Mouse (Mus musculus) midbrain, embryonic 12.5 days (tissue): Measurements from ENCODE around the gene Cuedc2. TPM values are rescaled to one million over a fixed set of nuclear protein-coding genes. Genes with fewer than 3 reads are reported as not detected.
A peak's percentile ranks its signal among the peaks of the same experiment; 100 is the strongest.

Experiments used
- ATAC-seq: fragments of 200-750 bp; cut with Nextera tagmentation; 2 replicates; pipeline ENCODE4 v1.8.0; 2017; ENCODE audit warnings: low read depth, moderate TSS enrichment, moderate library complexity; ENCODE audit not compliant: low FRiP score
- H3K27ac ChIP-seq: fragments of 300-500 bp; sonication (generic); replicated peaks from 2 replicates; pipeline ENCODE4 v1.5.1; 2016; ENCODE audit warnings: mild to moderate bottlenecking
- H3K27me3 ChIP-seq: fragments of 300-500 bp; sonication (generic); 2 replicates; pipeline ENCODE4 v1.6.1; 2016; ENCODE audit warnings: mild to moderate bottlenecking
- H3K36me3 ChIP-seq: fragments of 300-500 bp; sonication (generic); 2 replicates; pipeline ENCODE4 v1.6.1; 2016
- H3K4me1 ChIP-seq: fragments of 300-500 bp; sonication (generic); 2 replicates; pipeline ENCODE4 v1.6.1; 2016
- H3K4me2 ChIP-seq: fragments of 300-500 bp; sonication (generic); replicated peaks from 2 replicates; pipeline ENCODE4 v1.6.1; 2016; ENCODE audit warnings: mild to moderate bottlenecking, moderate library complexity
- H3K4me3 ChIP-seq: fragments of 300-500 bp; sonication (generic); 2 replicates; pipeline ENCODE4 v1.5.1; 2016; ENCODE audit warnings: mild to moderate bottlenecking
- H3K9ac ChIP-seq: fragments of 300-500 bp; sonication (generic); replicated peaks from 2 replicates; pipeline ENCODE4 v1.6.1; 2016; ENCODE audit warnings: mild to moderate bottlenecking, moderate library complexity
- H3K9me3 ChIP-seq: fragments of 300-500 bp; sonication (generic); 2 replicates; pipeline ENCODE4 v1.6.1; 2016; ENCODE audit warnings: mild to moderate bottlenecking
- WGBS: fragments of 180-500 bp; shearing (Covaris S2); methylation state at CpG from one replicate; pipeline ENCODE4 v1.1.7; 2016; 5-methylcytosine and 5-hydroxymethylcytosine counted together
- polyA plus RNA-seq: library from polyadenylated mRNA; unstranded; fragments of >200 nt; fragmentation: Nextera tagmentation; extraction: Ambion mirVana; gene quantifications from 2 replicates; pipeline ENCODE4 v1.2.1, GENCODE M21; 2016

Gene Cuedc2
- polyA plus RNA-seq, 1 experiment from 2014 or later = 237 TPM

- 92% methylated on average over 3 of the region's 3 CpGs for WGBS
- H3K9ac ChIP-seq = no peak overlapping the region
- H3K9me3 ChIP-seq = no peaks in the 10 kb centered on the region
- H3K4me3 ChIP-seq = no peak overlapping the region
- no peak for ATAC-seq
- H3K4me2 ChIP-seq = no peak overlapping the region
- H3K27me3 ChIP-seq = peaks cover 14% of the 10 kb centered on the region; the same call in 1 of the 2 replicates
- peaks cover 25% of the 10 kb centered on the region for H3K36me3 ChIP-seq
- H3K4me1 ChIP-seq = peaks cover 33% of the 10 kb centered on the region
- no peak overlapping the region for H3K27ac ChIP-seq
Observed at GRCm38 (mm10) chr19:46333906-46334305, 4.6 kb downstream of the Cuedc2 start.

GRCm38 (mm10) chr19:46332721-46333339, 5.7 kb downstream of the Cuedc2 start:
- 27% methylated on average over 7 of the region's 7 CpGs for WGBS
- peaks cover 25% of the 10 kb centered on the region for H3K36me3 ChIP-seq
- H3K4me3 ChIP-seq = no peak overlapping the region
- 0 out of 2 replicates have a peak overlapping the region, but pooled peaks have one; percentile 2 for H3K9ac ChIP-seq
- no peak for ATAC-seq
- no peak overlapping the region for H3K4me2 ChIP-seq
- peaks cover 36% of the 10 kb centered on the region for H3K4me1 ChIP-seq
- peaks cover 14% of the 10 kb centered on the region; the same call in 1 of the 2 replicates for H3K27me3 ChIP-seq
- 0 out of 2 replicates have a peak overlapping the region, but pooled peaks have one; percentile 25 for H3K27ac ChIP-seq
- no peaks in the 10 kb centered on the region for H3K9me3 ChIP-seq

- no peaks in the 10 kb centered on the region for H3K9me3 ChIP-seq
- H3K4me3 ChIP-seq = no peak overlapping the region
- 94% methylated on average over 3 of the region's 3 CpGs for WGBS
- peaks cover 14% of the 10 kb centered on the region; the same call in 1 of the 2 replicates for H3K27me3 ChIP-seq
- no peak for ATAC-seq
- no peak overlapping the region for H3K9ac ChIP-seq
- H3K36me3 ChIP-seq = peaks cover 25% of the 10 kb centered on the region
- H3K4me1 ChIP-seq = peaks cover 34% of the 10 kb centered on the region
- no peak overlapping the region for H3K27ac ChIP-seq
- no peak overlapping the region for H3K4me2 ChIP-seq
Observed at GRCm38 (mm10) chr19:46331936-46332335, 6.6 kb downstream of the Cuedc2 start.

- Histone ChIP-seq H3K36me3 (peaks cover 25% of the 10 kb centered on the region), H3K4me1 (peaks cover 38% of the 10 kb centered on the region), H3K27ac (no peak overlapping the region), H3K9me3 (no peaks in the 10 kb centered on the region), H3K9ac (no peak overlapping the region), H3K4me2 (no peak overlapping the region), H3K27me3 (peaks cover 17% of the 10 kb centered on the region; the same call in 1 of the 2 replicates), H3K4me3 (no peak overlapping the region)
- WGBS = 93% methylated on average over 14 of the region's 14 CpGs
- ATAC-seq = no peak
Observed at GRCm38 (mm10) chr19:46331326-46331725, 7.2 kb downstream of the Cuedc2 start.

GRCm38 (mm10) chr19:46330696-46331095, 7.8 kb downstream of the Cuedc2 start:
- Histone ChIP-seq H3K9ac (no peak overlapping the region), H3K4me3 (no peak overlapping the region), H3K36me3 (peaks cover 24% of the 10 kb centered on the region), H3K27ac (no peak overlapping the region), H3K4me2 (no peak overlapping the region), H3K4me1 (peaks cover 45% of the 10 kb centered on the region), H3K27me3 (peaks cover 23% of the 10 kb centered on the region), H3K9me3 (no peaks in the 10 kb centered on the region)
- ATAC-seq = no peak
- WGBS = 93% methylated on average over 12 of the region's 12 CpGs

GRCm38 (mm10) chr19:46329951-46330350, 8.6 kb downstream of the Cuedc2 start:
- H3K27ac ChIP-seq = no peak overlapping the region
- 4% methylated on average over 16 of the region's 16 CpGs for WGBS
- H3K4me1 ChIP-seq = peaks cover 45% of the 10 kb centered on the region
- peaks cover 19% of the 10 kb centered on the region for H3K36me3 ChIP-seq
- H3K4me3 ChIP-seq = peak overlapping the region; percentile 1; the same call in 1 of the 2 replicates
- ATAC-seq = 0 out of 2 replicates have a peak, but pooled peaks have one; percentile 28
- H3K27me3 ChIP-seq = peaks cover 31% of the 10 kb centered on the region
- H3K9me3 ChIP-seq = no peaks in the 10 kb centered on the region
- H3K9ac ChIP-seq = no peak overlapping the region
- H3K4me2 ChIP-seq = peak overlapping the region; percentile 98

- peak overlapping the region; percentile 76 for H3K9ac ChIP-seq
- WGBS = 1% methylated on average over 53 of the region's 54 CpGs
- peak overlapping the region; percentile 96 for H3K27ac ChIP-seq
- peaks cover 19% of the 10 kb centered on the region for H3K36me3 ChIP-seq
- 0 out of 2 replicates have a peak, but pooled peaks have one; percentile 3 for ATAC-seq
- peaks cover 52% of the 10 kb centered on the region for H3K4me1 ChIP-seq
- peak overlapping the region; percentile 98 for H3K4me2 ChIP-seq
- peak overlapping the region; percentile 75 for H3K4me3 ChIP-seq
- H3K9me3 ChIP-seq = no peaks in the 10 kb centered on the region
- H3K27me3 ChIP-seq = peaks cover 39% of the 10 kb centered on the region
Observed at GRCm38 (mm10) chr19:46329031-46329641, 9.4 kb downstream of the Cuedc2 start.

GRCm38 (mm10) chr19:46328081-46329030, 10.1 kb downstream of the Cuedc2 start, which contains the start of gene Fbxl15:
TSS of gene Fbxl15 (plus strand) at chr19:46328184.
- Histone ChIP-seq H3K4me2 (peak within 1 kb of the TSS; percentile 98), H3K4me3 (peak within 1 kb of the TSS; percentile 75), H3K36me3 (peaks cover 19% of the 10 kb centered on the region), H3K9ac (peak within 1 kb of the TSS; percentile 76), H3K4me1 (peaks cover 53% of the 10 kb centered on the region), H3K27ac (peak within 1 kb of the TSS; percentile 96), H3K27me3 (peaks cover 47% of the 10 kb centered on the region), H3K9me3 (no peaks in the 10 kb centered on the region)
- peak; percentile 82 for ATAC-seq
- WGBS = under 1% methylated on average over 76 of the region's 81 CpGs

- H3K9me3 ChIP-seq = no peaks in the 10 kb centered on the region
- H3K36me3 ChIP-seq = peaks cover 19% of the 10 kb centered on the region
- WGBS = 32% methylated on average over 14 of the region's 14 CpGs
- peak overlapping the region; percentile 98 for H3K4me2 ChIP-seq
- H3K4me3 ChIP-seq = peak overlapping the region; percentile 75
- H3K9ac ChIP-seq = no peak overlapping the region
- peak overlapping the region; percentile 96 for H3K27ac ChIP-seq
- peaks cover 53% of the 10 kb centered on the region for H3K4me1 ChIP-seq
- ATAC-seq = peak; percentile 3; the same call in 1 of the 2 replicates
- peaks cover 54% of the 10 kb centered on the region for H3K27me3 ChIP-seq
Observed at GRCm38 (mm10) chr19:46327531-46328064, 10.9 kb downstream of the Cuedc2 start.

GRCm38 (mm10) chr19:46326756-46327305, 11.7 kb downstream of the Cuedc2 start, which contains the start of gene Psd:
TSS of gene Psd (minus strand) at chr19:46327156.
- H3K4me2 ChIP-seq = peak within 1 kb of the TSS; percentile 98
- peak within 1 kb of the TSS; percentile 76 for H3K9ac ChIP-seq
- WGBS = 2% methylated on average over 35 of the region's 35 CpGs
- no peak for ATAC-seq
- peak within 1 kb of the TSS; percentile 75 for H3K4me3 ChIP-seq
- peak within 1 kb of the TSS; percentile 96 for H3K27ac ChIP-seq
- peaks cover 62% of the 10 kb centered on the region for H3K27me3 ChIP-seq
- peaks cover 58% of the 10 kb centered on the region for H3K4me1 ChIP-seq
- H3K36me3 ChIP-seq = peaks cover 17% of the 10 kb centered on the region
- no peaks in the 10 kb centered on the region for H3K9me3 ChIP-seq
